ENCODE assay signal across 9 mouse cellular contexts in genomic region chr10:38965857-38966256, GRCm38 (mm10). TPM values are rescaled to one million over a fixed set of nuclear protein-coding genes. Genes with fewer than 3 reads are reported as not detected.
A peak's percentile ranks its signal among the peaks of the same experiment; 100 is the strongest.
DNase-seq lines count a peak whose midpoint lies in the region; ATAC-seq and TF ChIP-seq lines count a peak whose summit lies in the region.
"Had no signal": no experiment of that assay in that cellular context is flagged by ENCODE, and none has a peak within 500 bp of the region (broad histone marks: within the 10 kb centered on the region; RNA-seq: fewer than 3 reads in every experiment).

No protein-coding gene starts in this region.

- peak overlapping the region; percentile 44 for H3K9ac ChIP-seq in forebrain, postnatal 0 days
- H3K9ac ChIP-seq in intestine, embryonic 15.5 days: peak overlapping the region; percentile 41

- H3K27ac ChIP-seq in forebrain, postnatal 0 days (ENCODE audit: low read depth, low read length): 0 out of 2 replicates have a peak overlapping the region, but pooled peaks have one; percentile 29
- peak overlapping the region; percentile 65 for H3K27ac ChIP-seq in intestine, embryonic 15.5 days
- no peak overlapping the region for H3K27ac ChIP-seq in testis, adult 2 months (ENCODE audit: control insufficient read depth, insufficient read depth, low read depth, low read length)

- DNase-seq in gastrocnemius, postnatal 14 days: peak; percentile 30
- DNase-seq in gastrocnemius, adult 18-20 months (ENCODE audit: low spot score): no peak
- peak; percentile 45 for DNase-seq in adrenal gland, postnatal 10 days
- no peak for DNase-seq in forebrain, postnatal 0 days
- DNase-seq in lung, postnatal 4 days: peak; percentile 49 to 60

- 9% methylated on average over 14 of the region's 14 CpGs for WGBS in forebrain, postnatal 0 days
- WGBS in intestine, embryonic 15.5 days: 4% methylated on average over 14 of the region's 14 CpGs

- peak overlapping the region; percentile 71 for H3K4me2 ChIP-seq in forebrain, postnatal 0 days (ENCODE audit: low read depth)
- H3K4me2 ChIP-seq in intestine, embryonic 15.5 days (replicated peaks): peak overlapping the region; percentile 75

- peak; percentile 54 for ATAC-seq in forebrain, postnatal 0 days
- ATAC-seq in intestine, embryonic 15.5 days: peak; percentile 58
- ATAC-seq in monocyte, adult 5-6 weeks (replicated peaks; ENCODE audit: insufficient number of reproducible peaks, low FRiP score, low TSS enrichment, poor library complexity, severe bottlenecking): no peak

- H3K9me3 ChIP-seq in forebrain, postnatal 0 days (ENCODE audit: low read length): no peaks in the 10 kb centered on the region
- no peaks in the 10 kb centered on the region for H3K9me3 ChIP-seq in intestine, embryonic 15.5 days

- no peaks in the 10 kb centered on the region for H3K27me3 ChIP-seq in forebrain, postnatal 0 days (ENCODE audit: insufficient read depth, low read length)
- no peaks in the 10 kb centered on the region for H3K27me3 ChIP-seq in intestine, embryonic 15.5 days (replicated peaks)
- H3K27me3 ChIP-seq in testis, adult 2 months (ENCODE audit: control insufficient read depth, insufficient read depth, low read length): no peaks in the 10 kb centered on the region

- H3K4me3 ChIP-seq in forebrain, postnatal 0 days (ENCODE audit: low read depth, low read length): peak overlapping the region; percentile 40
- H3K4me3 ChIP-seq in intestine, embryonic 15.5 days (replicated peaks): peak overlapping the region; percentile 48
- peak overlapping the region; percentile 44 for H3K4me3 ChIP-seq in testis, adult 2 months (ENCODE audit: control insufficient read depth, low read depth, low read length)

- H3K36me3 ChIP-seq in forebrain, postnatal 0 days (ENCODE audit: insufficient read depth): no peaks in the 10 kb centered on the region
- H3K36me3 ChIP-seq in intestine, embryonic 15.5 days: no peaks in the 10 kb centered on the region
- H3K36me3 ChIP-seq in testis, adult 2 months (ENCODE audit: control insufficient read depth, insufficient read depth, low read length): no peaks in the 10 kb centered on the region

- peaks cover 9% of the 10 kb centered on the region; the same call in 1 of the 2 replicates for H3K4me1 ChIP-seq in forebrain, postnatal 0 days (ENCODE audit: insufficient read depth)
- no peaks in the 10 kb centered on the region; the same call in 1 of the 2 replicates for H3K4me1 ChIP-seq in intestine, embryonic 15.5 days (replicated peaks)
- 0 out of 2 replicates have a peak, but pooled peaks cover 2% of the 10 kb centered on the region for H3K4me1 ChIP-seq in testis, adult 2 months (ENCODE audit: control insufficient read depth, insufficient read depth, low read length)

- intact Hi-C loops in gastrocnemius, postnatal 14 days (cut with DNase I; ENCODE audit: low total_unique reads): no loop called here

- TF ChIP-seq CTCF in forebrain, postnatal 0 days (IDR thresholded peaks at IDR 0.05; ENCODE audit: low read depth): no peak
- no peak for TF ChIP-seq CTCF in testis, adult 2 months (IDR thresholded peaks at IDR 0.05; ENCODE audit: control insufficient read depth, insufficient read depth, insufficient replicate concordance, low read depth, low read length)

- no peak for TF ChIP-seq POLR2A in testis, adult 2 months (IDR thresholded peaks at IDR 0.05; ENCODE audit: control insufficient read depth, low read depth, low read length)

RNA-seq across cellular contexts. Expression of gene Lama4, which starts 0.5 kb away (rescaled TPM):
- 10 to 100 TPM; 63.9 to 73.1 TPM for total RNA-seq in gastrocnemius, postnatal 14 days (2021)
- total RNA-seq in gastrocnemius, adult 18-20 months (2021): 10 to 100 TPM; 13.7 to 19.2 TPM
- total RNA-seq in adrenal gland, postnatal 10 days (2021): 100 to 1,000 TPM; 106 to 136 TPM
- 14.3 and 22.6 TPM in 2 replicates for total RNA-seq in forebrain, postnatal 0 days (2014; rRNA removed)
- polyA plus RNA-seq in forebrain, postnatal 0 days (2015; fragmentation: Nextera tagmentation; extraction: Ambion mirVana): 9.7 and 10.4 TPM in 2 replicates
- 53.6 and 53.8 TPM in 2 replicates for polyA plus RNA-seq in intestine, embryonic 15.5 days (2015; fragmentation: Nextera tagmentation; extraction: Ambion mirVana)
- polyA plus RNA-seq in testis, adult 2 months (2012; rRNA removed): 2.2 and 2.3 TPM in 2 replicates
- total RNA-seq in monocyte, adult 5-6 weeks (2017): not detected in 3 replicates
- total RNA-seq: MEL had no signal

Comparison
In these comparisons a context has a peak if more than half of its experiments do, and no peak if none do; other contexts are left out.
1. DNase-seq: peak in gastrocnemius, postnatal 14 days (single experiment), adrenal gland, postnatal 10 days (single experiment) and lung, postnatal 4 days (2 of 2); none in gastrocnemius, adult 18-20 months (single experiment) and forebrain, postnatal 0 days (single experiment).
2. RNA of gene Lama4, which starts 0.5 kb away (total RNA-seq): 106 to 136 TPM in adrenal gland, postnatal 10 days, 63.9 to 73.1 TPM in gastrocnemius, postnatal 14 days, 14.3 to 22.6 TPM in forebrain, postnatal 0 days and 13.7 to 19.2 TPM in gastrocnemius, adult 18-20 months; not detected in monocyte, adult 5-6 weeks; every median in the first group is over 10 times any median in the second.
3. Peak in every context shown above with its lines, with median percentiles within 50 percentile points of each other: H3K4me3 ChIP-seq.